Mouse (Mus musculus) megakaryocyte, embryonic 14.5 days (primary cell): ENCODE measurements around the gene Zfp541.

Experiments used
- FLI1 ChIP-seq: IDR thresholded peaks from 2 replicates; pipeline ENCODE4 v1.6.1; 2012; ENCODE audit warnings: low read length, inconsistent platforms, mixed read lengths
- GATA1 ChIP-seq: IDR thresholded peaks from 3 replicates; pipeline ENCODE4 v1.6.1; 2012; ENCODE audit warnings: mixed read lengths, low read length, inconsistent platforms, borderline replicate concordance

DNA sequence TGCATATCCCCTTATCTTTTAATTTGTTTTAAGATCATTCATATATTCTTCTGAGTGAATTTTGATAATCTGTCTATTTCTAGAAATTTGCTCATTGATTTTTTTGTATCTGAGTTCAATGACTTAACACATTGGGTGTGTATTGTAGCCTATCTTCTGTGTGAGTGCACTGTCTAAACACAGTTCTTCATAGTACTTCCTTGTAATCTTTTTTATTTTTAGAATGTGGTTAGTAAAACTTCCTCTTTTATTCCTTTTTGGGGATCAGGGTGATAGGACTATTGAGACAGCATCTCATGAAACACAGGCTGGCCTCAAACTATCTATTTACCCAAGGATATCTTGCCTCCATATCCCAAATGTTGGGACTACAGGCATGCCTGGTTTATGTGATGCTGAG, 9.2 kb downstream of the Zfp541 start:
- TF ChIP-seq FLI1: no peak
- TF ChIP-seq GATA1: no peak
